Mouse (Mus musculus): ENCODE measurements around the gene Rapgef5.
"Not testable (repeated sequence)": the region's sequence is repeated elsewhere in the genome, so short reads cannot be mapped to it uniquely, and the experiment has no call there.

The Rapgef5 gene

GRCm38 (mm10) chr12:117763247-117763646 is 247.0 kb downstream of the Rapgef5 start:
- no peak for DNase-seq (ENCODE audit: low read depth, low spot score)

DNA sequence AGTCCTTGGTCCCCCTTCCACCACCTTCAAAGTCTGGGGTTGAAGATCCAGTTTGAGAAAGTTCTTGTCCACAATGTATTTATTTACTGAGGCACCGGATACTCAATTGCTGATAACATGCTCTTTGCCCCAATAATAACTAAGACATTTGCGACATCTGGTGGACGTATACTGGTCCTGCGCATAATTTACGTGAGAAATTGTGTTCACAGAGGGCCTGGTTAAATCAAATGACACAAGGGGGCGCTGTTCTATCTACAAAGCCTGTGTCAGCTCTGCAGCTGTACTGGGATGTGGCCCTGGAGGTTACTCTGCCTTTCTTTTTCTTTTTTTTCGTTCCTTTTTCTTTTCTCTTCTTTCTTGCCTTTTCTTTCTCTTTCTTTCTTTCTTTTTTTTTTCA is 248.6 kb downstream of the Rapgef5 start:
- DNase-seq (ENCODE audit: low read depth, low spot score), result peak; percentile 90

GRCm38 (mm10) chr12:117769113-117769512 is 252.8 kb downstream of the Rapgef5 start:
- peak; percentile 80 for DNase-seq (ENCODE audit: low read depth, low spot score)

- DNase-seq (ENCODE audit: low read depth, low spot score), result no peak
Observed at GRCm38 (mm10) chr12:117770211-117770610, 253.9 kb downstream of the Rapgef5 start.

DNA sequence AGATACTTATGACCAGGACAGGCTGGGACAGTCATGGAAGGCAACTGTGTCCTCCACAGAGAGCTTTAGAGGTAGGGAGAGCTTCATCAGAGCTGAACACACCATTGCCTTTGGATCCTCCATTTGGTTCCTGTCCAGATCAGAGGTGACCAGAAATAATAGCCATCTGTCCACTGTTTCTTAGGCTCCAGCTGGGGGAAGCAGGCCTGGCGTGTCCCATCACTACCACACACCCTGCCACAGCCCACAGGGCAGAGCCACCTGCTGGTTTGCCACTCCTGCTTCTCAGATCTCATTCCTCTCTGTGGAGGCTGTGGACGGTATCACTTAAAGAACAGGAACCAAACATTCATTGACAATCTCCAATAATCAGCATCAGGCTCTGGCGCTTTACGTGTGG is 254.9 kb downstream of the Rapgef5 start:
- no peak for DNase-seq (ENCODE audit: low read depth, low spot score)

GRCm38 (mm10) chr12:117772638-117773037 is 256.4 kb downstream of the Rapgef5 start:
- DNase-seq (ENCODE audit: low read depth, low spot score), result peak; percentile 72

- DNase-seq (ENCODE audit: low read depth, low spot score), result no peak
Observed at GRCm38 (mm10) chr12:117776841-117777240, 260.6 kb downstream of the Rapgef5 start.

DNA sequence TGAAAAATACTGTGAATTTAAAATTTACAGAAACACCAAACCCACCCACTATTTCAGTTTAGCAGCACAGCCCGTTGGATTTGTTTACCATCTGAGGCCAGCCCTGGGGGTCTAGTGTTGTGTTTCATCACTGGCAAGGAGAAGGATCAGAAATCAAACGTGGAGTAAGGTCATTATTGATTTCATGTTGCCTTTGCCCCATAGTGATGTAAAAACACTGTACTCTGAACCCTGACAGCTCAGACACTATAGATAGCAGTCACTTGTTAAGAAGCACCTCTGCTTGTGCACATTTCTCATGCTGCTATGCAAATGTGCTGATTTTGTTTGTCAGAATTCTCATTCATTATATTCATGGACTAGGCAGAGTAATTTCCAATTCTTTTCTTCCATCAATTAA is 265.1 kb downstream of the Rapgef5 start:
- no peak for DNase-seq (ENCODE audit: low read depth, low spot score)

DNA sequence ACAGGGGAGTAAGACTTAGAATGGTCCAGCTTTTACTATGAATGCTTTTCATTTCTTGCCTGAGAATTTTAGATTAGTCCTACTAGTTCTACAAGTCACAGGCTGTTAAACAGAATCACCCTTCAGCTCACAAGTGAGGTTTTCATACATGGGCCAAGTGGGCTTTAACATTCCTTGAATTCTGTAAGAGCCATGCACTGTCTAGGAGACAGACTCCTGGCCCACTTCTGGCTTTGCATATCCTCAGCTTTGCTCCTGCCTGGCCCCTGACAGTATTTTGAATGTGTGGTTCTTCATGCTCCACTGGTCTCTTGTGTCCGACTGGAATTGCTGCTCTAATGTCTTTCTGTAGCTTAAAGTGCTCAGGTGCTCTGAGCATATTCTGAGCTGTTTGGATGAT is 267.1 kb downstream of the Rapgef5 start:
- DNase-seq (ENCODE audit: low read depth, low spot score), result no peak

GRCm38 (mm10) chr12:117786621-117787020 is 270.3 kb downstream of the Rapgef5 start:
- DNase-seq (ENCODE audit: low read depth, low spot score), result no peak

DNA sequence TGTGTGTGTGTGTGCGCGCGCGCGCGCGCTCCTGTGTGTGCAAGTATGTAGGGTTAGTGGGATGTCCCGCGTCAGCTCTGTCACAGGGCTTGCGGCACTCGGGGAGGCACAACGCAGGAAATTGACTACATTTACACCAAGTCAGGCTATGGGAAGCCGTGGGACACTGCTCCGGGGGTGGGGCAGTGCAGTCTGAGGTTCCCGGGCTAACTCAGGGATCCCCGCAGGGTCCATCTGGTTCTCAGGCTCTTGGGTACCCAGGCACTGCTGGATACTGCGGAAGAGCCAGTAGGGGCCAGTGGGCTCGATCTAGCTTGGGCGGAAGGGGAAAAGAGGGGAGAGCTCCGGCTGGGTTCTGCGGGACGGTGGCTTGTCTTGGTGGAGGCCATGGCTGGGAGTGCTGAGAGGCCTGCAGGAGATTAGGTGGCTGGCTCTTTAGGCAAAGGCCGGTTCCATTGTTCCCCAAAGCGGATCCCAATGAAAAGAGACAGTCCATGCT is 272.3 kb downstream of the Rapgef5 start:
- peak; percentile 36 for DNase-seq (ENCODE audit: low read depth, low spot score)

DNA sequence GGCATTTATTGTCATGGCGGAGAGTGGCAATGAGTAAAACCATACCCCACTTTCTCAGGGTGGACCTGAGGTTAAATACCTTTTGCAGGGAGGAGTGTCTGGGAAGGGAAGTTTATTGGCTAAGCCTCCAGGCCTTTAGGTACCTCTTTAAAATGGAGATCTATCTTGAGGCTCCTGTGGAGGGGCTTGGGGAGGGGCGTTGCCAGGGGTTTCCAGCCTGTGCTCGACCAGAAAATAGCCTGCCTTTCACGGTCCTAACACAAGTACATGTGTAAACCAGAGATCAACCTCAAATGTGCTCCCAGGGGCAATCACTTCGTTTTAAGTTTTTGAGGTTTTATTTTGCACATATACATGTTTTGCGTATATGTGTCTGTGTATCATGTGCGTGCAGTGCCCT is 272.7 kb downstream of the Rapgef5 start:
- peak; percentile 52 for DNase-seq (ENCODE audit: low read depth, low spot score)

DNA sequence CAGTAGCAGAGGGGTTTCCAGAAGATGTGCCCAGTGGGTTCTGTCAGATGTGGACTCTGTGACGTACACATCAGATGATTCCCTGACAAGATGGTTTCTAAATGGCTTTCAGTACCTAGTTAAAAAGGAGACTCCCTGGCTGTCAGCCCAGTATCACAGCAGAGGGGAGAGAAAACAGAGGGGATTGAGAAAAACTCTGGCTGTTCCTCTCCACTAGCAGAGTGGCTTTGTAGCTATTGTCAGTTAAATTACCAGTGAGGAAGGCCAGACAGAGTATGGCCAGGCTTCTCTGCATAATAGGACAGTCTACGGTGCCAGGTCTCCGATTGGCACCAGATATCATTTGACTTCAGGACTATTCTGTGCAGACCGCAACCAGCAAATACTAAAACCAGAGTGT is 279.0 kb downstream of the Rapgef5 start:
- no peak for DNase-seq (ENCODE audit: low read depth, low spot score)

GRCm38 (mm10) chr12:117803989-117804388 is 287.7 kb downstream of the Rapgef5 start, which contains the start of gene Cdca7l:
TSS of gene Cdca7l (plus strand) at chr12:117804289.
- not testable (repeated sequence) for DNase-seq (ENCODE audit: low read depth, low spot score)

DNA sequence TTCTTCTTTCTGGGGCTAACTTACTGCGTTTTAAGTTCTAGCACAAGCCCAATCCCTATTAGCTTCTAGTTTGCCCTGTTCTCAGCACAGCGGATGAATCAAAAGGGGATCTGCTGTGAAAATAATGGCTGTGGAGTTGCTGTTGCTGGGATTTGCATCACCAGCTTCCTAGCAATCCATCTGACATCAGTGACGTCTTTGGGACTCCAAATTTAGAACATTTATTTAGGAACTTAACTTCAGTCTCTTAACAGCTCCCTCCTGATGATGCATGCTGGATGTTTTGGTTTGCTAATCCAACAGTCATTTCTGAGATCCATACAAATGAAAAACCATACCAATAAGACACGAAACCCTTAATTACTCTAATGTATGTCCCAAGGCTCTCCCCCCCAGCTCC is 289.3 kb downstream of the Rapgef5 start:
- no peak for DNase-seq (ENCODE audit: low read depth, low spot score)

GRCm38 (mm10) chr12:117806007-117806451 is 289.8 kb downstream of the Rapgef5 start:
- peak; percentile 10 for DNase-seq (ENCODE audit: low read depth, low spot score)

DNA sequence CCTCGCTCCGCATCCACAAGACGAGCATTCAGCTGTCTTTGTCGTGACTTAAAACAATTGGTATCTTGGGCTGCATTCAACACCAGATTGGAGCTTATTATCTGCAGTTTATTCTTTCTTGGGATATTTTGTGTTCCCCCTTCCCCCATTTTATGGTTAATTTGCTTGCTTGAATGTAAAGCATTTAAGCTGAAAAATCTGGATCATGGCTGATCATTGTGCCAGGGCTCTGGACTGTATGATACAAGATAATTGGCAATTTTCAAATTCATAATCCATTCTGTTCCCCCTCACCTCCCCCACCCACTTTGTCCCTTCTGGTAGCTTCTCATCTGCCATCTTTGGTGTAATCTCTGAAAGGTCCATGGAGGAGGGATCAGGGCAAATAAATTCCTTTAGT is 290.2 kb downstream of the Rapgef5 start:
- no peak for DNase-seq (ENCODE audit: low read depth, low spot score)

GRCm38 (mm10) chr12:117807637-117808036 is 291.4 kb downstream of the Rapgef5 start:
- no peak for DNase-seq (ENCODE audit: low read depth, low spot score)

GRCm38 (mm10) chr12:117808355-117809326 is 292.4 kb downstream of the Rapgef5 start:
- no peak for DNase-seq (ENCODE audit: low read depth, low spot score)
